Mouse (Mus musculus): ENCODE data around the gene Pde12. TPM values are rescaled to one million over a fixed set of nuclear protein-coding genes. Genes with fewer than 3 reads are reported as not detected.
A peak's percentile ranks its signal among the peaks of the same experiment; 100 is the strongest.

The Pde12 gene
- polyA plus RNA-seq, 1 experiment from 2014 or later = 11.4 TPM

DNA sequence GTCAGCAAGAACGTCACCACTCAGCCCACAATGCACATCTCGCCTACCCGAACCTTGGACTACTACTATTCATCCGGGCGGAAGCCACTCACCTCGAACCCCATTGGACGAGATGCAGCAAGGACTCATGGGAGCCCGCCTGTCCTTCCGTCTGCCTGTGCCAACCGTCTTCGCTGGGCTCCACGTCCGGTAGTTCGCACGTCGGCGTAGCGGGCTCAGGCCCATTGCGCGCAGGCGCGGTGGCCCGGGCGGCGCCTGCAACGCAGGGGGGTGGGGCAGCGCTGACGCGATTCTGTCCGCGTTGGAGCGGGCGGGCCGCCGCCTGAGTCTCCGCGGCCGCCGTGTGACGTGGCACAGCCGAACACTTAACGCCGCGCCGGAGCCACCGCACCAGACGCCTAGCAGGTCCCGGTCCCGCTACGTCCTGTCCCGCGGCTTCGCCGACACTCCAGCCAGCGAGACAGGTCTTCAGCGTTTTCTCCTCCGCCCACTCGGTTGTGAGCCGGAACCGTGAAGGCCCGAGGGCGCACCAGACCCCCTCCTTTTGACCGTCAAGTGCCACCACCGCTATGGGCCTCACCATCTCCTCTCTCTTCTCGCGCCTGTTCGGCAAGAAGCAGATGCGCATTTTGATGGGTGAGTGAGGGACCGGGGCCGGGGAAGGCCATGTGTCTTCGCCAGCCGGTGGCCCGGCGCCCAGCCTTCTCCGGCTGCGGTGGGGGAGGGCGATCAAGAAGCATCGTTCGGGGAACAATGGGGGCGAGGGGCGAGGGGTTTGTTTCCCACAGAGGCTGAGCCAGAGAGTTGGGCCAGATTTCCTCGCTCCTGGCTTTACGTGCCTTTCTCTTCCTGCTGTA is 31.6 kb downstream of the Pde12 start, which contains the start of gene Arf4:
Arf4 (plus strand) TSS at position 224 of the 857 bp plus-strand sequence.
- DNase-seq (ENCODE audit: extremely low spot score, low spot score) = peak; percentile 94
- Histone ChIP-seq H3K27ac (peak within 1 kb of the TSS; percentile 91), H3K4me3 (peak within 1 kb of the TSS; percentile 97), H3K27me3 (ENCODE audit: poor library complexity, severe bottlenecking) (no peaks in the 10 kb centered on the region), H3K9me3 (no peaks in the 10 kb centered on the region), H3K4me1 (peaks cover 21% of the 10 kb centered on the region), H3K36me3 (replicated peaks) (peaks cover 7% of the 10 kb centered on the region)
- WGBS = under 1% methylated on average over 83 of the region's 83 CpGs

DNA sequence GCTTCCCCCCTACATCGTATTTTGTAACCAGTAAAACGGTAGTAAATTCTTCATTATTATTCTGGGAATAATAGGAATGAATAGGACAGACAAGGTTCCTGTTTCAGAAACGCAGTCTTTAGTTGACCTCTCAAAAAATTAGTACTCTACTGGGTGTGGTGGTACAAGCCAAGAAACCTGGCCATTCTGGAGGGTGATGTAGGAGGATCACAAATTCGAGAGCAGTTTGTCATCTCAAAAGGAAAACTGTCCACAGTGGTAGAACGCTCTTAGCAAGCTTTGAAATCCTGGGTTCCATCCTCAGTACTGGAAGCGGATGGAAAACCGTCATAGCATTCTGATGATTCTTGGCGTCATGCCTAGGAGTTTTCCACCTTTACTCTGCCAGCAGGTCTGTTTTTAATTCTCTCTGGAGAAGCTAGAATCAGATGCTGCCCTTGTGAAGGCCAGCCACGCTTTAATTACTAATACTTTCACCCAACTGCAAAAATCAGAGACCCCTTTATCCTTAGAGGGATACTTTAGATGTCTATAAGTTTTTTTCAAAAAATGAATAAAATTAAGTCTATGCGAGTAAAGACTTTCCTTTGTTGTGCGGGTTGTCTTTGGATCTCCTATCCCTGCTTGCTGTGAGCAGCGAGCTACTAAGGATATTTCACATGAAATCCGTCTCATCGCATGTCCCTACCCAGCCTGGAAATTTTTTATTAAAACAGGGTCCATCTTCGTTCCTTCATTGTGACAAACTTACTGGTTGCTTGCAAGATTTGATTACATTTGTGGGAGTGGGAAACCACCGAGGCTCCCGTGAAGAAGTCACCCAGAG is 32.4 kb downstream of the Pde12 start:
- H3K4me1 ChIP-seq = peaks cover 21% of the 10 kb centered on the region
- H3K27ac ChIP-seq = peak overlapping the region; percentile 91
- no peaks in the 10 kb centered on the region for H3K9me3 ChIP-seq
- H3K27me3 ChIP-seq (ENCODE audit: poor library complexity, severe bottlenecking) = no peaks in the 10 kb centered on the region
- H3K4me3 ChIP-seq = peak overlapping the region; percentile 97
- no peak for DNase-seq (ENCODE audit: extremely low spot score, low spot score)
- 37% methylated on average over 17 of the region's 17 CpGs for WGBS
- H3K36me3 ChIP-seq (replicated peaks) = peaks cover 12% of the 10 kb centered on the region

DNA sequence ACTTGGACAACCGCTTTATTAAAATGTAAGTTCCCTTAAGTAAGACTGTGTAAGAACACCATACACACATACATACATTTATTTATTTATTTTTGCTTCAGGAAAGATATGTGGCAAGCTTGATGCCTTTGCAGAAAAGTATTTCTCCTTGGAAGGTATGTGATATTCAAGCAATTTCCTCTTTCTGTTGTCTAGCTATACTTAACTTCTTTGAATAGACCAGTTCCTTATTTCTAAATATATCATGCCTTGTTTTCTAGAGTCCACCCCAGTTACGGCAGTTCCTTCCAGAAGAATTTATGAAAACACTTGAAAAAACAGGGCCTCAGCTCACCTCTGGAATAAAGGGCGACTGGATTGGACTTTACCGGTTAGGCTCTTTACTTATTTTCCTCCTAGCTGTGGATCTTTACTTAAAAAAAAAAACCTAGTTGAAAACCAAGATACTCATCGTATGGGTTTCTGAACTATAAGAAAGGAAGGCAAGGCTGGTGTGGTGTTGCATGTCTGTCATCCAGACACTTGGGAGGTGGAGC is 43.0 kb downstream of the Pde12 start:
- peaks cover 98% of the 10 kb centered on the region for H3K36me3 ChIP-seq (replicated peaks)

DNA sequence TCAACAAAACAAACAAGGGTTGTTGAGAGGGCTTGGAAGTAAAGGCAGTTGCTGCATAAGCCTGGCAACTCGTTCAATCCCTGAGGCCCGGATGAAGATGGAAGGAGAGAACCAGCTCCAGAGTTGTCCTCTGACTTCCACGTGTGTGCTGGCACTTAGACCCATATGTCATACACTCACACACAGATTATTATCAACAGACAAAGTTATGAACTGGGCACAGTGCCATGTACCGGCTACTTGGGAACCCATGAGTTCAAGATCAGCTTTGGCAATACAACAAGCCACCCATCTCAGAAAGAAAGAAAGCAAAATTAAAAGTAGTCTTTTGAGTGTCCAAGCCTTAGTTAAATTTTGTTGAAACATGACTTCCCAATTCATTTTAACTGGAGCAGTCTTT is 44.4 kb downstream of the Pde12 start:
- H3K4me1 ChIP-seq = no peaks in the 10 kb centered on the region
- H3K27me3 ChIP-seq (ENCODE audit: poor library complexity, severe bottlenecking) = no peaks in the 10 kb centered on the region
- no peak overlapping the region for H3K27ac ChIP-seq
- no peaks in the 10 kb centered on the region for H3K9me3 ChIP-seq
- DNase-seq (ENCODE audit: extremely low spot score, low spot score) = no peak
- peaks cover 98% of the 10 kb centered on the region for H3K36me3 ChIP-seq (replicated peaks)
- WGBS = 96% methylated on average over 4 of the region's 4 CpGs
- H3K4me3 ChIP-seq = no peak overlapping the region

More for the DNA sequence above, 43.0 kb downstream of the Pde12 start:
- no peak for DNase-seq (ENCODE audit: extremely low spot score, low spot score)
- H3K4me1 ChIP-seq = no peaks in the 10 kb centered on the region
- H3K27me3 ChIP-seq (ENCODE audit: poor library complexity, severe bottlenecking) = no peaks in the 10 kb centered on the region
- no peak overlapping the region for H3K4me3 ChIP-seq
- H3K9me3 ChIP-seq = no peaks in the 10 kb centered on the region
- H3K27ac ChIP-seq = no peak overlapping the region
- 94% methylated on average over 5 of the region's 5 CpGs for WGBS

DNA sequence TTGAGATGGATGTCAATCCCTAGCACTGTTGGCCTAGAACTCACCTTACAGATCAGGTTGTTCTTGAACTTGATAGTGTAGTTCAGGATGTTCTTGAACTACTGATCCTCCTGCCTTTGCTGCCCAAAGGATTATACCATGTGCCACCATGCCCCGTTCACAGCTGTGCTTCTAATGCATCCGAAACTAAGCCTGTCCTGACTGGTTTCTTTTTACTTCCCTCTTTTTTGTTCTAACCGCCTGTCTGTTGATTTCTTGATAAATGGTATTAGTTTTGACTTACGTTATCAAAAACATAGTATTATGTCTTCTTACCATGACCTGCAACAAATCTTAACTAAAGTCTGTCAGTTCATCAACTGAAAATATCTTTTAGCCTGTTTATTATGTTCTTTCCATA is 59.0 kb downstream of the Pde12 start:
- Histone ChIP-seq H3K9me3 (no peaks in the 10 kb centered on the region), H3K4me3 (no peak overlapping the region), H3K4me1 (no peaks in the 10 kb centered on the region), H3K36me3 (replicated peaks) (peaks cover 98% of the 10 kb centered on the region), H3K27ac (no peak overlapping the region), H3K27me3 (ENCODE audit: poor library complexity, severe bottlenecking) (no peaks in the 10 kb centered on the region)
- WGBS = 94% methylated on average over 4 of the region's 4 CpGs
- DNase-seq (ENCODE audit: extremely low spot score, low spot score) = no peak

Small RNA genes lying within 50 kb of the gene (microRNA-seq; reads per million reads assigned to microRNA genes)
- 0.90 reads per million for gene Mir7672

Other genes starting within 250 kb of the Pde12 start
- gene Slmap, start 135.0 kb downstream of the Pde12 start, polyA plus RNA-seq (2016; fragmentation: Nextera tagmentation; extraction: Ambion mirVana) = 14.0 and 15.0 TPM in 2 replicates
- gene Dennd6a, start 96.0 kb downstream of the Pde12 start, polyA plus RNA-seq (2016; fragmentation: Nextera tagmentation; extraction: Ambion mirVana) = 30.5 and 31.2 TPM in 2 replicates
- 472 and 487 TPM in 2 replicates for gene Arf4, start 31.8 kb downstream of the Pde12 start, polyA plus RNA-seq (2016; fragmentation: Nextera tagmentation; extraction: Ambion mirVana)
- not detected in 2 replicates for gene Dnah12, start 23.4 kb upstream of the Pde12 start, polyA plus RNA-seq (2016; fragmentation: Nextera tagmentation; extraction: Ambion mirVana)
- 0.23 TPM in 1 of 2 replicates, not detected in the other for gene Asb14, start 224.7 kb upstream of the Pde12 start, polyA plus RNA-seq (2016; fragmentation: Nextera tagmentation; extraction: Ambion mirVana)